Mouse (Mus musculus) fibroblast of lung, adult 2 months (primary cell): ENCODE results near the gene Fap.

Experiments
- DNase-seq: peaks from one replicate; pipeline ENCODE4 v3.0.0-alpha.2; 2011; ENCODE audit warnings: low read depth

Fap gene

DNA sequence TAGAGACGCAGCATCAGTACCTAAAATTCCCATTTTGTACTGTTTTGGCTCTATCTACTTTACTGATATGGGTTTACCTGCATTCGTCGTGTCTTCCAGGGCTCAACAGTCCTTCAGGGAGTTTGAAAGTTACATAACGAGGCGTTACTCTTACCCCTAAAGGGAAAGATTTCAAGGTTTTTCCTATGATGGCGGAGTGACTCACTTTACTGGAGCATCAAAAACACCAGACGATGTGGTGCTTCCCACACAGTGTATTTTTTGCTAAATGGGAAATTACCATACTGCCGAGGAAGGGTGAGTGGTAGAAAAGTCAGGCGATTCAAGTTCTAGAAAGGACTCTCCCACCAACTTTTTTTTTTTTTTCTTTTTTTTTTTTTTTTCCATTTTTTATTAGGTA lies 47.5 kb downstream of the Fap start:
- DNase-seq: no peak

DNA sequence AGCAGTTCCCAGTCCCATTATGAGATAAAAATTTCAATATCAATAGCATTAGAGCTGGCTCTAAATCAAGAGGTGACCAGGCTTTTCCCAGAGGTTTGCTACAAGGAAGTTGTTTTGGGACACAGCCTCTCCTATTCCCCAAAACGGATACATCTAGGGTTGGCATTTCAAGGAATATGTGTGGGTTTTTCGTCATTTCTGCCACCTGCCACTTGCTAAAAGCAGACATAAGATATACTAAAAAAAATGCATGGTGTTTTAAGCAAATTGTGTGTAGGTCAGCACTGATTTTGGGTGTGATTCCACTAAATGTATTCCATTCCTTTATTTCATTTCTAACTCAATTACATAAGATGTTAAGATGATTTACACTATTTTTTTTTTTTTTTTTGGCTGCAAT lies 56.1 kb downstream of the Fap start:
- DNase-seq: no peak

DNA sequence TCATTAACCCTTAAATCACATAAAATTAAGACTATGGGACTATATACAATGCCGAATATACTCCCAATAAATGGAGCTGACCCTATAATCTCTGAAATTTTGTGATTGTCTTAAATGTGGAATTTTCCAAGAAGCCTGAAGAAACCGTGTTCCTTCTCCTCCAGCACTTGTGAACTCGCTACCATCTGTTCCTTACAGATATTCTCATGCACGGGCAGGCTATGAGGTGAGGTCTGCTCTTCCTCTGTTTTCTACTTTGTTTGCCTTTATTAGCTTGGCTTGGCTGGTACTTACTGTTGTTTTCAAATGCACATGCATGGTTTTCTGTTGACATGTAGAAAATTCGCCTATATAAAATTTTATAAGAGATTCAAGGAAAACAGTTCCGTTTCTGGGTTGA lies 59.4 kb downstream of the Fap start:
- DNase-seq: no peak

DNA sequence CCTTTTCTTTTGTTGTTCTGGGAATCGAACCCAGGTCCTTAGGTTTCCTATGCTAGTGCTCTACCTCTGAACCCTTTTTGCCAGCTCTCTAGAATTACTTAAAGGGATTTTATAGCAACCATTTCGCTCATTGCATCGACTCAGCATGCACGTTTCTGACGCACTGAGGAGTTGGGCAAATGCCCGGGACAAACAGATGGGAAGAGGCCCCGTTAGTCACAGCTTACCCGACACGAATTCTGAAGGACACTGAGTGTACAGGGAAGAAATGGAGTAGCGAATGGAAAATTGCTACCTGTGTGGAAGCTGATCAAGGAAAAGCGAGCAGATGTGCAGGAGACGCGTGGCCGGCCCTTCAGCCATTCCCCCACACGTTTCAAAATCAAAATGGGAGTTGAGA lies 60.4 kb downstream of the Fap start:
- no peak for DNase-seq

DNA sequence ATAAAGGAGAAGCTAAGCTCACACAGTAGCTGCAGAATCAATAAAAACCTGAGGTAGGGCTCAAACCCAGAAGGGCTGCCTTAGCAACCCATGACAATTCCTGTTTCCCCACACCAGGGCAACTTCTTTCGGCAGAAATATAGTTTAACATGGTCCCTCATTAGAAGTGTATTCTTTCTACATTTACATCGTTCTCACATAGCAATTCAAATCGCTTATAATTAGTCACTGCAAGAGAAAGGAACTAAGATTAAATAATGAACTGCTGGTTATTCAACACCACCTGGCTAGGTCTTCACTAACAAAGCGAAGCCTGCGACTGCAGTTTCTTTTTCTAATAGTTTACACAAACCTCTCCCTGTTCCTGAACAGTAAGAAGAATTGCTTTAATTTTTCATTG lies 66.7 kb downstream of the Fap start:
- DNase-seq: no peak

DNA sequence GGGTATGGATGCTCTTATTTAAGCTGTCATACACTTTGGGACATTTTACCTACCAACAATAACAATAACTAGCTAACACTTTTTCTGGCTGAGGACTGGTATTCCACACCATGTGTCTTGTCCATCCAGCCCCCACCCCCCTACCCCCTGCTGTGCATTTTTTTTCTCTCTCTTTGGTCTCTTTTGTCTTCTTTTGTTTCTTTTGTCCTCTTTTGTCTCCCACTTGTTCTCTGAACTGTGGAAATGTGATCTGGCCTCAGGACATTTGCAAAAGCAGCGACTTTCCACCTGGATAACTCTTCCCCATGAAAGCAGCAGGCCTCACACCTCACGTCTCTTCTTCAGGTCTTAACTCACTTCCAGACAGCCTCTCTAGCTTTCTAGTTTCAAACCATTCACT lies 67.4 kb downstream of the Fap start:
- no peak for DNase-seq

DNA sequence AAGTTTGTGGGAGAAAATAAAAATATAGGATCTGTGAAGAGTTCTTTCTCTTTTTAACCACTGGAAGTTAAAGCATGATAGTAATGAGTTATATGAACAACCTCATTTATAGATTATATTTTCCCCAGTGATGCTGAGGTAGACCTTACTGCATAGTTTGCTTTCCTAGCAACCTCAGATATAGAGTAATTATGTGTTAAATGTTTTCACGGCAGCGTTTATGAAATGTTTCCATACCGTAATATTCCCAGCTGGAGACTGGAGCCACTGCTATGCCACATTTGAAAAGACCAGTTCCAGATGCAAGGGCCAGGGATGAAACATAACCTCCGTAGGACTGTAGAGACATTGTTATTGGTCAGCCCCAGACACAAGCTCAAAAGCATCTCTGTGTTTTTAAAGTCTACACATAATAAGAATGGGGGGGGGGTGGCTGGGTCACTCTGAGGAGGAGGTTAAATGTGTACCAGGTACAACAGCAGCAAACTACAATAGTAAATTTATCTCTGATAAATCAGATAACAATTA lies 69.5 kb downstream of the Fap start:
- no peak for DNase-seq

DNA sequence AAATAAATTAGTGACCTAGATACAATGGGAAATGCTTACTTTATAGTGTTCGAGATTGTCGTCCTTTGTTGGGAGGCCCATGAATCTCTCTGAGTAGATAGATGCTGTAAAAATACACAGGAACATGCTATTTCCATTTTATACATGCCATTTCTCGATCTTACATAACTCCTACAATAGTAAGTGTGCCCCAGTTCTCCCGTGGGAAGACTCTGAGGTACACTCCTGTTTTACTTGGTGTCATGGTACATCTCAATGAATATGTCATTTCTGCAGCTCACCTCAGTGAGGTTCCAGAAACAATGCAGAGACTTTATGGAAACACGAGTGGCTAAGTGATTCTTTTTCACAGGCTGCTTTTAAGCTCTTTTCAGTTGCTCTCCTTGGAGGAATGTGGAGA lies 70.5 kb downstream of the Fap start:
- no peak for DNase-seq

DNA sequence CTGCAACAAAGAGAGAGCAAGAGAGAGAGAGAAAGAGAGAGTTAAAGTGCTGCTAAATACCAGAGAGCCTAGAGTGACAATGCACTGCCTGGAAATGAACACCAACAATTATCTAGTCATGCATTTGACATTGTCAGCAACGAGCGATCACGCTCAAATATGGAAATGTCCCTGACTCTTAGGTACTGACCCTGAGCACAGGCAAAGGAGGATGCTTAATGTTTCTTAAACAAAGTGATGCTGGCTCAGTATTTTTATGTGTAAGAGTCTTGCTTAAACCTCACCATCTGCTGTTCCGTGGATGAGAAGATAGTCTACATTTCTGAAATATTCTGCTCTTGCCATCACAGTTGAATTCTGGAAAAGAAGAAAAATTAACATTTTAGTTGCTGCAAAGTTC lies 71.4 kb downstream of the Fap start:
- DNase-seq: no peak

DNA sequence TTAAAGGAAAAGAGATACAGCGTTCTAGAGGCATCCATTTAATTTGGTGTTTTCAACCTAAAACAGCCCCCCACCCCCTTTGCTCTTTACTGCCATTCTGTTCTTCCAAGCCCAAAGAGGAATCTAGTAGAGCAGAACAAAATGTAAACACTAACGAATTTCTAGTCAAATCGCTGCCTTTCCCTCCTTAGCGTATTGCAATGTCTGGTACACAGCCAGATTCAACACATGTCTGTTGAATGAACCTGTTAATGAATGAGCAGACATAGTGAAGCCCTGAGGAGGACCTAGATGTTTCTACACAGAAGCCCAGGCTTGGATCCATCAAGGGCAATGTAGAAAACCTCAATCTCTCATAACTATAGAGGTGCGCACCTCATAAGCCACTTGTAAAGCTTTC lies 75.1 kb downstream of the Fap start:
- DNase-seq: no peak

DNA sequence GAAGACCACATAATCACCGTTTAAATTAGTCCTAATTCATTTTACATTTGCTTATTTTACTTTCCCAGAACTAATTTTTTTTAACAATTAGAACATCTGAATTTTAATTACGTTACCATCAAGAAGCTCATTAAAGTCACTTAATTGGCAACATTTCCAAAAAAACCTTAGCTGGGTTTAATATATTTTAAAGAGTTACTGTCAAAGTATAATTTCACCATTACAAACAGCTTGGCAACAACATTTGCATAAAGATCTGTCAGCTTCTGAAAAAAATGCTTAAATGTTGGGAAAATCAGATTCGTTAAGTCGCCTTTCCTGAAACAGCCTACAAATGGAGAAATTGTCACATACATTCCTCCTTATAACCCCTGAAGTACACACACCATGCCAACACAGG lies 75.8 kb downstream of the Fap start:
- DNase-seq: no peak

DNA sequence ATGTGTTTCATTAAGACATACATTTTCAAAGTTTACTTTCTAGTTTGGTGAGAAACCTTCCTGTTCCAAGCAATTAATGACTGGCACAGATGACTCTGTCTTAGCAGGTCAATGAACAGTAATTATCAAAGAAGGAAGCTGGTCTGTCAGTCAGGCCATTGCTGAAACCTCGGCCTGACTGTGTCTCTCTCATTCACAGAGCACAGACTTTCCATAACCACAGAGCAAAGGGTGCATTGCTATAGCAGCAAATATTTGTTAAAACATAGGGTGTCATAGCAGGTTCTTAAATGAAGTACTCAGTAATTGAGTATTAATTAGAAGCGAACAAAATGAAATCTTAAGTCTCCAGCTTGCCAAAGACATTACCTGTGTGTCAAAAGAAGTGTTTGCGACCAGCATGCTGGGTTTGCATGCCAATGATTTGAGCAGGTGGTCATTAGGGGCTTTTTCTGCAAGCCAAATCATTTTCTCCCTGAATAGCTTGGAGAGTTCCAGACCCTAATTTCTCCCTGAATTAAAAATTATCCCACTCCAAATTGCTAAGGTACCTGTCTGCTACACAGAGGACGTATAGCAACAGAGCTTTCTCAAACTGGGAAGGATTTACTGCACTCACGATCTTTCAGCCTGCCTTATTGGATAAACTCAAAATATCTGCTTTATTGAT lies 76.4 kb downstream of the Fap start:
- DNase-seq: no peak

DNA sequence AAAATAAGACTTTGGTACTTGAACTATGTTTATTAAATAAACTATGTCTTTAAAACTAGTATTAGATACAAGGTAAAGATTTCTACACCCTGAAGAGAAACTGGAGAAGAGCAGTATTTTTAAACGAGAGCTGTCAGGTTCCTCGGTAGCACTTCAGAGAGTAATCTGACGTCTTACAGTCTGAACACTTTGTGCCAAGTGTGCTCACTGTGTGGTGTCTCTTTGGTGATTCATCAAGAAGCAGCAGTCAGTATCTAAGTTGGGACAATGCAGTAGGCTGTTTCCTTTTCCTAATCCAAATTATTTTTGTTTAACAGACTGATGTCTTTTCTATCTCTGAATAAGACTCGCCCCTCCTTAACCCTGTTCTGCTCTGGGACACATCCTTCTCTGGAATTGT lies 78.5 kb downstream of the Fap start:
- no peak for DNase-seq

DNA sequence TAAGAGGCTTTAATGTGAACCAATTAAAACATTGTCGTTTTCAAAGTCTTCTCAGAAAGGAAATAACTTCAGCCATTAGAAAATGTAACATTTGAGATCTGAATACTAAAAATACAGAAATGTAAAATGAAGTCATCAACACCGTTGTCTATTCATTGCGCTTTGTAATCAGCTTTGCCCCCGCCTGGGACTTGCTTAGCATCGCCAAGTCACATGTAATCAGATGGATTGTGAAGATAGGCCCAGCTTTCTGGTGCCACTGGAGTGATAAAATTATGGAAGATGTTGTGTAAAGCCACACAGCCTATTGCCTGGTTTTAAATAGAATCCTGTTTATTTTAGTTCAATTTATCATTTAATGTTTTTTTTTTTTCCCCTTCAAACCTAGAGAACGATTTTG lies 84.0 kb downstream of the Fap start:
- no peak for DNase-seq

DNA sequence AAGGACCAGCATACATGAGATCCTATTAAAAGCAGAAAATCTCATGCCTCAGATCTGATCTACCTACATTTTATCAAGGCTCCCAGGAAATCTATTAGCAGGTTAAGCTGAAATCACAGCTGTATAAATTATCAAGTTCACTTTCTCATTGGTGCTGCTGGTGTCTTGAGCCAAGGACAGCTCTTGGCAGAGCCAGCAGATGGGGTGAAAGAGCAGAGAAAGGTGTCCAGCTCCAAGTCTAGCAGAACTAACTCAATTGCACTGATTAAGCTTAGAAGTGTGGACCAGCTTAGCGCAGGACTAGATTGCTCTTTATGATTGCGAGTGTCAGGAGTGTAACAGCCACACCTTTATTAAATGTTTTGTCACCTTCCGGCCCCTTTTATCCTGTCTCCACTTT lies 89.0 kb downstream of the Fap start:
- DNase-seq: peak; percentile 11

DNA sequence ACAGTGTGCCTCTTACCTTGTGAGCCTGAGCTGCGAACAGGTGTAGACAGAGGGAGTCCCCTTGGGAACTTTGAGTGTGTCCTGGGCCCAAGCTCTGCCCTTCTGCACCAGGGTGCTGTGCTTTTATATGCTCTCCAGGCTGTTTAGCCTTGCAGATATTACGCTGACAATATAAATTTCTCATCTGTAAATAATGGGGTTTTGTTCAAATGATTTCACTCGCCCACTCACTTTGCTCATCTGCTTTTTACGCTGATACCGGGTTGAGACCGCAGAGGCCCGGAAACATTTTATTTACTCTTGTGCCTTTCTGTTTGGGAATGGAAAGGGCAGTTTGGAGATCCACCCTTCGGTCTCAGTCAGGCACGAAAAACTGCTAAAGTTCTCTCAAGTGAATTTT lies 90.3 kb downstream of the Fap start, which contains the start of gene Gcg:
Gcg (minus strand) TSS at position 101 of the 400 bp plus-strand sequence.
- DNase-seq: no peak

DNA sequence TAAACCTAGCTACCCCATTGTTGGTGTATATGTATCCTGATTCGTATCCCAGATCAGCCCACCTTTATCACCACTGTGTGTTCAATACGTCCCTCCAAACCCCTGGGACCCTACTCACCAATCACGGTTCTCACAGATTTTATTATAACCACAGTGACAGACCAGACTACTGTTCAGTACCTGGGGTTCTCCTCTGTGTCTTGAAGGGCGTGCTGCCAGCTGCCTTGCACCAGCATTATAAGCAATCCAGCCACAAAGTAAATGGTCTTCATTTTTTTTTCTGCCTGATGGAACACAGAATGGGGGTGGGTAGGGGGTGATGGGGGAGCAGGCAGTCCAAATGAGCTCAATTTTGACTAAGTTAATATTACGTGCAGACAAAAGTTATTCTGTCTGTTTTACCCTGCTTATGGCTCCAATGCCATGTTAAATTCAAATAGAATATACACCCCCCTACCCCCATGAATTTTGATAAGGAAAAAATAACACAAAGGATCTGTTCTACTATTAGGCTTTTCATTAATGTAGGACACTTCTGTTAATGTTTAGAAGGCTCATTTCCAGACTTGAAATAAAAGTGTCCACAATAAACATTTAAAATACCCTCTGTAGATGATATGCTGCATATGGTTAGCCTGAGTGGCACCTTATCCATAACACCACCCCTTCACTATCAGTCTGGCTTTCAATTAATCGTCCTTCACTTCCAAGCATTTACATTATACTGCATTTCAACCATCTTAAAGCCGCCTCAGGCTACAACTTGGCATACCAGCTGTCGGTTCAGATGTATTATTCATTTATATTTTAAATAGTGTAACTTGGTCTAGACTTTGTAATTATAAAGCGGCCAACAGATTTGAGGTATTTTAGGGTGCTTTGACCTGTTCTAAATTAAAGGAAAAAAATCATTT lies 93.3 kb downstream of the Fap start:
- DNase-seq: no peak

DNA sequence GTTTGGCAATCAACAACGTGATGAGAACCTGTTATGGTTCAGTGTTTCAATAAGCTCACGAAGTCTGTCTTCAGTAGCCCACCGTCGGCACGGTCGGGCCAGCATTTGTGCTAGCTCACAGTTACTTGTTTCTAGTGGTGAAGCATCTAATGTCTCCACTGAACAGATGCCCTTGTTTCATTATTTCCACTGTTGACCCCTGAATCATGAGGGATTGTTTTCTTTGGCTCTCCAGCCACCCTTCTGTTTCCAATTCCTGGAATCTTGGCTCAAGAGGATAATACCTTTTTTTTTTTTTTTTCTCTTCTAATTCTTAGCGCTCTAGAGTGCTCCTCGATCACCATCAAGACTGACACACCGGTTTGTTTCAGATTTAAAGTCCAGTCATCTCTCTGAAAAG lies 104.3 kb downstream of the Fap start:
- DNase-seq: peak; percentile 73

DNA sequence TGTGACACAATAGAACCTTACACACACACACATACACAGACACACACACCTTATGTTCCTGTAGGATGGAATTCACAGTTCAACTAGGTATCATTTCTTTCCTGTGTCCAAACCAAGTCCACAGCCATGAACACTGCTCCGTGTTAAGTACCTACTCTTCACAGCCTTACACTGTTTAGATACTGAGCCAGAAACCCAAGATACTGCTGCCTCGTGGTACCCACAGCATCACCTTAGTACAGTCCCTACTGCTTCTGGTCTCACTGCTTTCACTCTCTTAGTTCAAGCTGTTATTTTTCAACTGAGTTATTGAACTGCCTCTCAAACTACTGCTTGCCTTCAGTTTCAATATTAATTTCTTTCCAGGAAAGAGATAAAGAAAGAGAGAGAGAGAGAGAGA lies 110.6 kb downstream of the Fap start:
- DNase-seq: no peak

DNA sequence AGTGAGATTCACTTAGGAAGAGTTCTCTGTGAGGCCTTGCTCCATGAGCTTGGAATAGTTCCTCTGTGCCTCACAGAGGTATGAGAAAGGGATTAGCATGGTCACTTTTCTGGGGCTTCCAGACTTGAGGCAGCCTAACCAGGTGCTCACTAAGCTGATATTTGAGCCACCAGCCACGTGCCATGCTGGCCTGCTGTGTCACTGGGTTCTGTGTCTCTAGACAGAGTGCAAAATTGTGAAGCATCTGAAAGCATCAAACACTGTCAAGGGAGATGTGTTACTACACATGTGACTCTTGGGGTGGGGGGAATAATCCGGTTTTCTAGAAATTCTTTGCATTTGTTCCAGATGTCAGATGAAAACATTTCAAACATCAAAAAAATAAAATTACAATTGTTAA lies 111.7 kb downstream of the Fap start:
- no peak for DNase-seq

DNA sequence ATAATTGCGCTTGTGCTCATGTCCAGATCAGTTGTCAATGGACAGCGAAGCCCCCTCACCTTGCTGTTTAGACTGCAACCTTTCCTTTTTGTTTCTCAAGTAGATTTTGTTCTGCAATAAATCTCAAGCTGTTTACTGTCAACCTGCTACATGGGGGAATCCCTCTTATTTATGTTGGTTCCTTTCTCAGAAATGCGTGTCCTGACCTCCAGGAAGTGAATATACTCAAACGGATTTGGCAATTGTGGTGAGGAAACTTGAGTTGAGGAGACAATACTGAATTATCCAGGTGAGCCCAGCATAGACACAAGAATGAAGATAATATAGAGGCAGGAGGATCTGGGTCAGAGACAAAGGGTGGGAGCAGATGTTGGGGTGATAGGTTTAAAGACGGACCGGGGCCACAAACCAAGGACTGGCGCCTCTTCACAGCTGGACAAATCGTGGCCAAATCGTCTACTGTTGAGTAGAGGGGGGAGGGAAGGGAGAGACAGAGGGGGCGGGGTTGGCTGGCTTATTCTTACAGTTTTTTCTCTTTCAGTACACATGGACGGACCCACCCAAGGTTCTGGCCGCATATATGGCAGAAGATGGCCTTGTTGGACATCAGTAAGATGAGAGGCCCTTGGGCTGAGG lies 112.9 kb downstream of the Fap start:
- no peak for DNase-seq

DNA sequence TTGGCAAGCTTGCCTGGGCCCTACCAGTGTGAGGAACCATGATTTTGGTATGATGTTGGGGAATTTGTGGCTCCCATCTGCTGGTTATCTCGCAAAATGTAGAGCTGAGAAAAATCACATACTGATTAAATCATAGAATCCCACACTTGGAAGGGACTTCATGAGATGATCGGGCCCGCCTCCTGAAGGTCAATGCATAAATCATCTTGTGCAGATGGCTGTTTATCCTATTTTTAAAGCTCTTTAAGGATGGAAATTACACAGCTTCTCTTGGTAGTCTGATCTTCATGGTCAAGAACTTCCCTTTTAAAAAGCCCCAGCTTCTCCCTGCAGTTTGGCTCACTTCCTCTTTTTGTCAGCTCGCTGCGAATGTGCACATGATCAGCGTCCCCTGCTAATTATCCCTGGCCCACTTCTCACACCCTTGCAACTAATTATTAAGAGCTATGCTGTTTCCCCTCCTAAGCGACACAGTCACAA lies 113.6 kb downstream of the Fap start:
- no peak for DNase-seq
